ENCODE assay signal across 9 mouse cellular contexts in the genomic region with DNA sequence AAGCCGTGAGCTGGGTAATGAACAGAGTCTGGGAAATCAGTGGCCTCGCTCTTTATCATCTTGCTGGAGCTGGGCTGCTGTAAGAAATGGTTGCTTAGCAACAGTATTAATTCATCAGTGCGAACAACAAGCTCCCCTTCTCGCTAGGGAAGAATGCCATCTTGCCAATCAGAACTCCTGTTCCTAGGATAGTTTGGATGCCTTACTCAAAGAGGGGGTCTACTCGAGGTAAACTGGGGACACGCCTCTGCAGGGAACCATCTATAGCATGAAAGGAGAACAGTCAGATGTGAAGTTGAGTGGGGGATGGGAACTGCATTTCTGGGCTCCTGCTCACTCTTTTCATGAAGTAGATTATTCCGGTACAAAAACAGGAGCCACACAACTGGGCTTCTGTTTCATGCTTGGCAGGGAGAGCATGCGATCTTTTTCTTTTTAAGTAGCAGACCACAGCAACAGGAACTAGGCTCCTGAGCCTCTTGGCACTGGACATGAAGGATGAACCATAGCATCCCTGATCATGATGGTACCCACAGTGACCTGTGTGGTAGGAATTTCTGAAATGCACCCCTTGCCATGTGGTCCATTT. TPM values are rescaled to one million over a fixed set of nuclear protein-coding genes. Genes with fewer than 3 reads are reported as not detected.
A peak's percentile ranks its signal among the peaks of the same experiment; 100 is the strongest.
DNase-seq lines count a peak whose midpoint lies in the region; ATAC-seq and TF ChIP-seq lines count a peak whose summit lies in the region.
"Had no signal": no experiment of that assay in that cellular context is flagged by ENCODE, and none has a peak within 500 bp of the region (broad histone marks: within the 10 kb centered on the region; RNA-seq: fewer than 3 reads in every experiment).

No protein-coding gene starts in this region.

- CTCF ChIA-PET in Patski (lab: Charles Lee) = interaction anchor here (1.0 to 4.6 kb wide), 7 partner anchors 14 to 98 kb away, joined by 3 to 27 read pairs (median 7); a partner anchor contains a TSS

- ATAC-seq in Patski = peak; percentile 65
- ATAC-seq in hindbrain, embryonic 14.5 days (ENCODE audit: low FRiP score) = peak; percentile 94
- peak; percentile 94 for ATAC-seq in midbrain, embryonic 12.5 days (ENCODE audit: low FRiP score, low read depth)

- POLR2A ChIA-PET in Patski (lab: Charles Lee) = interaction anchor here (0.5 to 1.4 kb wide), 3 partner anchors 23 to 151 kb away, joined by 3 to 4 read pairs (median 3); a partner anchor contains a TSS

- peak; percentile 98 for DNase-seq in Patski (ENCODE audit: low read depth, low spot score)
- DNase-seq in embryo, embryonic 11.5 days (ENCODE audit: low read depth, low spot score) = peak; percentile 50
- DNase-seq in hindbrain, embryonic 14.5 days (ENCODE audit: low spot score) = peak; percentile 83
- DNase-seq in thymus, postnatal 14 days = no peak
- no peak for DNase-seq in cerebellum, adult 18-20 months
- DNase-seq in cerebellum, adult 8-10 months = no peak
- no peak for DNase-seq in lung, adult 2 months

- no peaks in the 10 kb centered on the region for H3K36me3 ChIP-seq in hindbrain, embryonic 14.5 days (replicated peaks; ENCODE audit: control insufficient read depth, insufficient read depth)
- H3K36me3 ChIP-seq in midbrain, embryonic 12.5 days = no peaks in the 10 kb centered on the region

- H3K4me1 ChIP-seq in hindbrain, embryonic 14.5 days (replicated peaks; ENCODE audit: control insufficient read depth, insufficient read depth, low read length) = peaks cover 32% of the 10 kb centered on the region
- H3K4me1 ChIP-seq in midbrain, embryonic 12.5 days = peaks cover 38% of the 10 kb centered on the region
- peaks cover 3% of the 10 kb centered on the region; the same call in 1 of the 2 replicates for H3K4me1 ChIP-seq in lung, adult 2 months (ENCODE audit: control insufficient read depth, insufficient read depth, low read length)

- no peak for TF ChIP-seq CTCF in Patski (IDR thresholded peaks at IDR 0.05)
- TF ChIP-seq CTCF in lung, adult 2 months (IDR thresholded peaks at IDR 0.05; ENCODE audit: insufficient read depth, low read length) = no peak

- in situ Hi-C loops in Patski (cut with MboI; ENCODE audit: low pct_unique_long_range_greater_than_20kb) = no loop called here

- 7% methylated on average over 8 of the region's 8 CpGs for WGBS in hindbrain, embryonic 14.5 days
- WGBS in midbrain, embryonic 12.5 days = 11% methylated on average over 8 of the region's 8 CpGs
- 47% methylated on average over 8 of the region's 8 CpGs for WGBS in lung, adult 2 months

- H3K4me2 ChIP-seq in hindbrain, embryonic 14.5 days (replicated peaks) = peak overlapping the region; percentile 37
- H3K4me2 ChIP-seq in midbrain, embryonic 12.5 days (replicated peaks) = peak overlapping the region; percentile 32

- H3K27me3 ChIP-seq in Patski = no peaks in the 10 kb centered on the region
- H3K27me3 ChIP-seq in hindbrain, embryonic 14.5 days (ENCODE audit: control insufficient read depth, insufficient read depth, low read length) = no peaks in the 10 kb centered on the region
- no peaks in the 10 kb centered on the region for H3K27me3 ChIP-seq in midbrain, embryonic 12.5 days

- peak overlapping the region; percentile 18; the same call in 1 of the 2 replicates for H3K9ac ChIP-seq in hindbrain, embryonic 14.5 days
- H3K9ac ChIP-seq in midbrain, embryonic 12.5 days (replicated peaks) = no peak overlapping the region

- TF ChIP-seq POLR2A in lung, adult 2 months (IDR thresholded peaks at IDR 0.05; ENCODE audit: borderline replicate concordance, extremely low read depth, low read depth, low read length) = no peak

- H3K9me3 ChIP-seq in hindbrain, embryonic 14.5 days (ENCODE audit: control insufficient read depth, low read length) = no peaks in the 10 kb centered on the region
- H3K9me3 ChIP-seq in midbrain, embryonic 12.5 days = no peaks in the 10 kb centered on the region

- peak overlapping the region; percentile 88 for H3K27ac ChIP-seq in hindbrain, embryonic 14.5 days
- peak overlapping the region; percentile 90 for H3K27ac ChIP-seq in midbrain, embryonic 12.5 days (replicated peaks)

- H3K4me3 ChIP-seq in hindbrain, embryonic 14.5 days (replicated peaks; ENCODE audit: low read length) = no peak overlapping the region
- peak overlapping the region; percentile 1; the same call in 1 of the 2 replicates for H3K4me3 ChIP-seq in midbrain, embryonic 12.5 days
- H3K4me3 ChIP-seq in lung, adult 2 months (replicated peaks; ENCODE audit: extremely low read depth, low read depth, low read length) = no peak overlapping the region

RNA-seq across cellular contexts. Expression of a gene that starts 22.9 kb away (rescaled TPM):
- polyA plus RNA-seq in Patski (2021) = 164 TPM
- 6.5 and 8.2 TPM in 2 replicates for polyA plus RNA-seq in hindbrain, embryonic 14.5 days (2014; fragmentation: Nextera tagmentation; extraction: Ambion mirVana)
- 5.0 and 6.4 TPM in 2 replicates for polyA plus RNA-seq in midbrain, embryonic 12.5 days (2016; fragmentation: Nextera tagmentation; extraction: Ambion mirVana)
- 35.4 and 42.7 TPM in 2 replicates for polyA plus RNA-seq in lung, adult 2 months (2012; rRNA removed)

RNA-seq across cellular contexts. Expression of a gene that starts 29.9 kb away (rescaled TPM):
- not detected for polyA plus RNA-seq in Patski (2021)
- not detected in 2 replicates for polyA plus RNA-seq in hindbrain, embryonic 14.5 days (2014; fragmentation: Nextera tagmentation; extraction: Ambion mirVana)
- not detected in 2 replicates for polyA plus RNA-seq in midbrain, embryonic 12.5 days (2016; fragmentation: Nextera tagmentation; extraction: Ambion mirVana)
- polyA plus RNA-seq in lung, adult 2 months (2012; rRNA removed) = not detected in 2 replicates
- polyA plus RNA-seq: heart, postnatal 0 days had no signal

Comparison
In these comparisons a context has a peak if more than half of its experiments do, and no peak if none do; other contexts are left out.
1. DNase-seq: peak in Patski (single experiment), embryo, embryonic 11.5 days (single experiment) and hindbrain, embryonic 14.5 days (single experiment); none in thymus, postnatal 14 days (single experiment), cerebellum, adult 18-20 months (0 of 2), cerebellum, adult 8-10 months (single experiment) and lung, adult 2 months (single experiment).
2. Peak in every context shown above with its lines, with median percentiles within 50 percentile points of each other: ATAC-seq.